Mouse (Mus musculus) B cell, adult 2 months (primary cell): ENCODE measurements around the gene Prkn.

ENCODE experiments used
- DNase-seq, 2 experiments: peaks; one replicate each; pipeline ENCODE4 v3.0.0; 2022

Gene Prkn

DNA sequence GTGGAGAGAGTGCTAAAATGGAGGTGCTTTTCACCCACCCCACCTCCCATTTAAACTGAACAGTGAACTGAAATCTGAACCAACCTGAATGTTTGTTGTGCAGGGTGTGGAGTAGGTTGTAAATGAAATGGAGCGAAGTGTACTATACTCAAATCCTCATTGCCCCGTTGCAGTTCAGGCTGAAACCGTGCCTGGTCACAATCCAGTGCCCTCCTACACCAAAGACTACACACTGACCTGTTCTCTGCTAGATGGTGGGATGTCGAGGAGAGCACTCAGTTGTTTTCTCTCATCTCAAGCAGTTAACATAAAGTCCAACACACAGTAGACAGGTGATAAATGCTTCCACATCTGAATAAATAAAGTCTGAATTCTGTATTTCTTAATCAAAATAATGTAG, 574.1 kb downstream of the Prkn start:
- DNase-seq, result no peak

DNA sequence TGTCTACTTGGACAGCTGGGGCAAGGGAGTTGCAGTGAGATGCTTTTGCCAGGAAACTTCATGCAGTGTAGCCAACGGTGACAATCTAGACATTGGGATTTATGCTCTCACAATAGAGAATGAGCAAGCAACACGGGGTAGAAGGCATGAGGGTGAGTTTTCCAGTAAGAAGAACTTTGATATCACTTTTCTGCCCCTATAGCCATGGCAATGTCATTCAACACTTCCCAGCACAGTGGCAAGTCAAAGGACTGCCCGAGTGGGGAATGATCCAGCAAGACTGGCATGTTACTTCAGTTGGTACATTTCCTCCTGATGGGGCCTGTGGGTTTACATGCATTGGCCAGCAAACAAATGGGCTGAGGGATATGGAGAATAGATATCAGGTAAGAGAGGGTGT, 577.0 kb downstream of the Prkn start:
- DNase-seq, result no peak

GRCm38 (mm10) chr17:11419484-11419883, 579.3 kb downstream of the Prkn start:
- DNase-seq, result no peak

DNA sequence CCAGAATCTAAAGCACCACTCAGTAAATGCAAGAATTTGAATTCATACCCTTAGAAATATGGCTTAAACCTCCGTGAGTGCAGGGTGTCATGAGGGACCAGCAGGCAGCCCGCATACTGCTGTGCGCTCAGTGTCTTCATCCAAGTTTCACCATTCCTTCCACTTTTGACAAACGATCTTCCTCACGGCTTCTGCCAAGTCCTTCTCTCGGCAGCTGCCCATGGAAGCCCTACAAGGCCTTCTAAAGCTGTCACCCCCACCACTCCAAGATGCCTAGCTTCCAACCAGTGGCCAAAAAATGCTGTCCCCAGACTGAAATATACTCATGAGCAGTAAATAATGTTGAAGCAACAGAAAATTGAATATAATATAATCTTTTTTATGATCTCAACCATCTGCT, 580.7 kb downstream of the Prkn start:
- DNase-seq, result no peak

- no peak for DNase-seq
Measured at GRCm38 (mm10) chr17:11421264-11421940, 581.2 kb downstream of the Prkn start.

DNA sequence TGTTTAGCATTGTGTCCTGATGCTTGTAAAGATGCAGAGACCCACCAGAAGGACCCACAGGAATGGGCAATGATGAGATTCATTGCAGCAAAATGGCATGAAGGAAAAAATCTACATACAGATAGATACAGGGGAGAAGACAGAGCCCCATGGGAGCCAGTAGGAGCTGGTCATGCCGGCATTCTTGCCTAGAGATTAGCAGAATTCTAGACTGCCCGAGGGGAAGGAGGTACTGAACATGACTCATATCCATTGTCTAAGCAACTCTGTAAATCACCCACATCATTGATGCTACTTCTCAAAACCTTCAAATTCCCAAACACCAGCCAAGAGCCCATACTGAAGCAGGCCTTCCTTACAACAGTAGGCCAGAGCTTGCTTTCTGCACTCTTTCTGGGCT, 591.1 kb downstream of the Prkn start:
- DNase-seq, result no peak

GRCm38 (mm10) chr17:11432593-11432992, 592.4 kb downstream of the Prkn start:
- DNase-seq, result no peak

DNA sequence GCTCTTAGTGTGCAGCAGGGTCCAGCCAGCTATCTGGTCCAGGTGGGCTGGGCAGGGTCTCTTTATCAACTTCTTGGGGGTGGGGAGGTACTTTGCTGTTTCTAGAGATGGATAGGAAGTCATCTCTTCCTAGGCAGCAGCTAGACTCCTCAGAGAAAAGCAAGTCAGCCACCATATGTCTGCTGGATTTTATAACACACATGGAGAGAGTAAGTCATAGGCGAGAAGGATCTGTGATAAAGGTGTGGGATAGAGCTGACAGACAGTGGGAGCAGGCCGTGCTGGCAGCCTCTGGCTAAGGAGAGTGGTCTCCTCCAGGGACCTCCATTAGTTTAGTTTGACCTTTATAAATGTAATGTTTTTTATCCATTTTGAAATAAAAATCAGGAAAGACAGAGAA, 622.5 kb downstream of the Prkn start:
- DNase-seq, result no peak

GRCm38 (mm10) chr17:11466095-11466494, 625.9 kb downstream of the Prkn start:
- DNase-seq, result no peak

DNA sequence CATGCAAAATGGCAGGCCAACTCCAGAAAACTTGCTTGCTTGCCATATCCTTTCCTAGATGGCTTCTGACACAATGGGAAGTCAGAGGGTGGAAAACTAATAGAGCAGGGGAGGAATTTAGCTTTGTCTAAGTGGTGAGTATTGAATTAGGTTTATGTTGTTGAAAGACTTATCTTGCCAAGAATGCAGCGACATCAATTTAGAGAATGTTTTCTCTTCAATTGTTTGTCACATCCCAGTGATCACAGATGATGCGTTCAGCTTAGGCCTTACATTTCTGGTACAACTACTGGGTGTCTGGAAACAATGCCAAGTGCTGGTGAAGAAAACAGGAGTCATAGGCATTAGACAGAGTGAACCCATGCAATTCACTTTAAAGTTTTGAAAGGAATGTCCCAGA, 628.4 kb downstream of the Prkn start:
- DNase-seq, result no peak

DNA sequence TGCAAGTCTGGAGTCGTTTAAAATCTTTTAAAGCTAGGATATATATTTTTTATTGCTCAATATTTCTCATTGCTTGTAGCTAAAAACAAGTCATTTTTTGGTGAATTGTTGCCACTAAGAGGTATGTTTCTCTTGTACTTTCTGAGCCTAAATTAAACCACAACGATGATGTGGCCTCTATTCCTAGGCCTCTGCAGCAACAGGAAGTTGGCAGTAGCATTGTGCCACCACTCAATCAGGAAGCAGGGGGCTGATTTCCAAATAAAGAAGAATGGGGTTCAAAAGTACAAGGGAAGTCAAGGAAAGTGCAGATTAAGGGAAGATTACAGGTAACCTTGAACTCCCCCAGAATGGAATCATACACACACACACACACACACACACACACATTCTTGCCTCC, 642.8 kb downstream of the Prkn start:
- no peak for DNase-seq

DNA sequence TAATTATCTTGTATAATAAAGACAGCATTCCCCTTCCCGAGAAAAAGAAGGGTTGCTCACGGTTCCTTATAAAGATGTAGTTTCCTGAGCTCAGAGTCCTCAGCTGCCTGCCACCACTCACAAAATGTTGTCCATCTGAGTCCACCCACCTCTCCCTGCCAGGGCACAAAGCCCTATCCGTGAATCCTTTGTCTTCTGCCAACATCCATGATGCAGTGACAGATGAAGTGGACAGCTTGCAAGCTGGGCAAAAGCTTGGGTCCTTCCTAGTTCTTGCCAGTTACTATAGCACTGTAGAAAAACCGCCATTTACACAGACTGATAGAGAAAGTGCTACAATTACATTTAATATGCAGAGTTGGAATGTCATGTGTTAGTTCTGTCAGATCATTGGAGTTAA, 649.9 kb downstream of the Prkn start:
- no peak for DNase-seq

- no peak for DNase-seq
Measured at GRCm38 (mm10) chr17:11502556-11502955, 662.4 kb downstream of the Prkn start.

GRCm38 (mm10) chr17:11504496-11504895, 664.3 kb downstream of the Prkn start:
- no peak for DNase-seq

DNA sequence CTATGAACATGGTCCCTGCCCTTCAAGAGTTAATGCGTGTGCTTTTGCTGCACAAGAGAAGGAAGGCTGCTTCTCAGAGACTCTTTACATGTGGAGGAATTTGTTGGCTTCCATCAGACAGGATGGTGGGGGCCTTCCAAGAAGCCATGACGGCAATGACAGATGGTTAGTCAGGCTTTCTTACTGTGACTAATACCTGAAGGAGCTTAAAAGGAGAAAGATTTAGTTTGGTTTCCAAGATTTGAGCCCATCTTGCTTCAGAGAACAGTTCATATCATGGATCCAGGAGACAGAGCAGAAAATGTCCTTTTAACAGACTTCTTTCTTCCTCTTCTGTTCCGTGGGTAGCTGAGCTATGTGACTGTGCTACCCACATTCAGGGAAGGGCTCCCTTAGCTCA, 666.9 kb downstream of the Prkn start:
- no peak for DNase-seq

DNA sequence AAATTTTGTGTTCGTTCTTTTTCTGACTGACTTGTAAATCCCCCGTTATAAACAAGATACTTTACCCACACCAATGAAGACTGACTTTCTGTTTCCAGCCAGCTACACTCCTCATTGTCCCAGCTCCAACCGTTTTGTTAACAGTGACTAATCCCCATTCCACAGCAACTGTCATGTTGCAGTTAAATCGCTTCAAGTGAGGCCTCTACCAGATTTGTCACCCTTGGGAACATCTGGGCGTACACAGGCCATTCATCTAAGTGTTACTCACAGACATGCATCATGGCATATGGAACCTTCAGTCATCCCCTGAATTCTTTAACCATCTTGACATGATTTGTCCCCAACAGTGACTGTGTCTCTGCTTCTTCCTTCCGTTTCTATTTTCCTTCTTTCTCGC, 669.9 kb downstream of the Prkn start:
- DNase-seq, result no peak

- no peak for DNase-seq
Measured at GRCm38 (mm10) chr17:11514032-11514761, 674.0 kb downstream of the Prkn start.

DNA sequence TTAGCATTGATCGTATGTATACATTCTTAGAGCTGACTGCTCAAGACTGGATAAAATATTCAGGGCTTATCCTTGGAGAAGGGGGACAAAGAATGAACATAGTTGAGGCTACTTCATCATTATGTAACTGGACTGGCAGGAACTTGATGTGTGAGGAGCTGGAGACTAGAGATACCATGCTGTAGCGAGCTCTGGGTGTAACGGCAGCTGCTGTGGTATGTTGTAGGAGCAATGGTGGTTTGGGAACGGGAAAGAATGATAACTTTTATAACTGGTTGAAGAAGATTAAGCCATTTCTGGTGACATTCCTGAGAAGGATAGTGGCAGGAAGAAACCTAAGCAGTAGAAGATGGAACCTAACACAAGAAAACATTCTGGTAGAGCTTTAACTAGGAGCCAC, 675.4 kb downstream of the Prkn start:
- DNase-seq, result no peak

GRCm38 (mm10) chr17:11516165-11516564, 676.0 kb downstream of the Prkn start:
- no peak for DNase-seq

- DNase-seq, result no peak
Measured at GRCm38 (mm10) chr17:11532066-11532465, 691.9 kb downstream of the Prkn start.

DNA sequence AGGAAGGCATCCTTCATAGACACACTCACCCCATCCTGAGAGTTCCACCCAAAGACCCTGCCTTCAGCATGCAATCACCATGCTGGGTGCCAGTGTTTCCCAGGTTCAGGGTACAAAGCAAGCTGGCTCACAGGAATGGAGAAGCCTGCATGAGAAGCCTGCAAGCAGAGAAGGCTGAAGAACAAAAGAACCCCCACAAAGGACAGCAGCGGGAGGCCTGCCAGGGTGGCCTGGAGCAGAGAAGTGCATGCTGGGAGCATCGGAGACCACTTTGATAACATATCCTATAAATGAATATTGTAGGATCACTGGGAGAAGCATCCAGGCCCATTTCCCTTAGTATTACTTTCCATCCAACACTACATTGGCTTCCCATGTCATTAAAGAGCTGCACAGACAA, 692.6 kb downstream of the Prkn start:
- DNase-seq, result no peak

DNA sequence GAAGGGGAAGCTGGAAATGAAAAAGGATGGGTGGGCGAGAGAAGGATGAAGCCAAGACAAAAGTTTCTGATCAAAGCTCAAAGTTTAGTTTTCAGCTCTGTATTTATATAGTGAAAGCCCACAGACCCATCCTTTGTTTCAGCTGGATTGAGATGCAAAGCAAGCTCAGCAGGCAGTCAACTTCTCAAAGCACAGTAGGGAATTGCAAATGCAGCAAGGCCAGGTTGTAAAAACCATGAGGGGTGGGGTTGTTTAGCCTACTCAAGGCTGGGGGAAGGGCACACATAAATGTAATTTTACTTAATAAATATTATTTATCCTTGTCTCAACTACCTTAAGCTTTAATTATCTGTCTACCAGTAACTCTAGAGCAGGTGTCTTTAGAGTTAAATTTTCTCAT, 693.7 kb downstream of the Prkn start:
- DNase-seq, result no peak

GRCm38 (mm10) chr17:11538826-11539225, 698.6 kb downstream of the Prkn start:
- no peak for DNase-seq

GRCm38 (mm10) chr17:11541928-11542623, 701.9 kb downstream of the Prkn start:
- DNase-seq, result no peak
